12 mouse cellular contexts compared by ENCODE assay signal in the genomic region with DNA sequence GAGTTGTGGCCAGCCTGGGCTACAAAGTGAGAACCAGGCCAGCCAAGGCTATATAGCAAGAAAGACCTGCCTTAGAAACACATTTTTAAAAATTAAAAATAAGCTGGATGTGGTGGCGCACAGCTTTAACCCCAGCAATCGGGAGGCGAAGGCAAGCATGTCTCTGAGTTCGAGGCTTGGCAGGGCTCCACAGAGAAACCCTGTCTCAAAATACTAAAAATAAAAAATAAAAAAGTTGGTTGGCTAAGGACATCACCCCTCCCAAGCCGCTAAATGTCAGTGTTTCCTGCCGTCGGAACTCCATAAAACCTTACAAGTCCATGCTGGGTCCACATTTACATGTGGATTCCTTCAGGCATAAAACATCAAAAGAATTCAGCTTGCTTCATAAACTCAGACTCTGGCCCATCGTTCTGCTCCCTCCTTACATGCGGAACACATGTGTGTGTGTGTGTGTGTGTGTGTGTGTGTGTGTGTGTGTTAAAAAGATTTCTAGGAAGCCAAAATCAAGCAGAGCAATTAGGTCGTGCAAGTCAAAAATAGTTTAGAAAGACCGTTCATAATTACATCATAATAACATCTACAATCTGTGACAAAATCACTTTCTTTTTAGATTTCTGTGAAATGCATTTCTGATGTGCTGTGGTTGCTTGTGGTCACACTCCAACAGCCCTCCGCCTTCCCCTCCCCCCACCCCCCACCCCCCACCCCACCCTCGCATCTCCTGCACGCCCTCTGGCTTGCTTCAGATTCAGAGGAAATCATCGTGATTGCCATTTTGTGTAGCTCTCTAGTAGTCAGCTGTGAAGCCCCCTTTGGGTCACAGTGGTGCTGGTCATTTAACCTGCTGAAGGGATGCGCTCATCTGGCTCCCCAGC. TPM values are rescaled to one million over a fixed set of nuclear protein-coding genes. Genes with fewer than 3 reads are reported as not detected.
A peak's percentile ranks its signal among the peaks of the same experiment; 100 is the strongest.
DNase-seq lines count a peak whose midpoint lies in the region; ATAC-seq and TF ChIP-seq lines count a peak whose summit lies in the region.
"Had no signal": no experiment of that assay in that cellular context is flagged by ENCODE, and none has a peak within 500 bp of the region (broad histone marks: within the 10 kb centered on the region; RNA-seq: fewer than 3 reads in every experiment).

No protein-coding gene starts in this region.

- no peaks in the 10 kb centered on the region for H3K36me3 ChIP-seq in lung, embryonic 16.5 days (ENCODE audit: control insufficient read depth, insufficient read depth, low read length)
- no peaks in the 10 kb centered on the region for H3K36me3 ChIP-seq in limb, embryonic 10.5 days
- H3K36me3 ChIP-seq in neural tube, embryonic 15.5 days, result no peaks in the 10 kb centered on the region
- H3K36me3 ChIP-seq: G1E had no signal

- no peak overlapping the region for H3K4me2 ChIP-seq in lung, embryonic 16.5 days (ENCODE audit: low read depth, low read length)
- H3K4me2 ChIP-seq in neural tube, embryonic 15.5 days, result no peak overlapping the region

- no peak for TF ChIP-seq CTCF in embryonic fibroblast, embryonic 13.5 days (IDR thresholded peaks at IDR 0.05; ENCODE audit: borderline replicate concordance, insufficient read depth, low read length)

- H3K27me3 ChIP-seq in lung, embryonic 16.5 days (ENCODE audit: control insufficient read depth, insufficient read depth, low read depth, low read length), result no peaks in the 10 kb centered on the region
- H3K27me3 ChIP-seq in limb, embryonic 10.5 days (ENCODE audit: low read depth, poor library complexity, severe bottlenecking), result no peaks in the 10 kb centered on the region
- H3K27me3 ChIP-seq in neural tube, embryonic 15.5 days (replicated peaks), result no peaks in the 10 kb centered on the region

- peak; percentile 15; the same call in 1 of the 2 replicates for ATAC-seq in lung, embryonic 16.5 days (ENCODE audit: low read depth)
- peak; percentile 43; the same call in 1 of the 2 replicates for ATAC-seq in neural tube, embryonic 15.5 days (ENCODE audit: low FRiP score)

- H3K9ac ChIP-seq in lung, embryonic 16.5 days (ENCODE audit: low read length), result no peak overlapping the region
- 0 out of 2 replicates have a peak overlapping the region, but pooled peaks have one; percentile 3 for H3K9ac ChIP-seq in neural tube, embryonic 15.5 days (replicated peaks)

- TF ChIP-seq POLR2A in embryonic fibroblast, embryonic 13.5 days (IDR thresholded peaks at IDR 0.05; ENCODE audit: low read depth, low read length), result no peak

- H3K27ac ChIP-seq in lung, embryonic 16.5 days (ENCODE audit: low read length), result no peak overlapping the region
- peak overlapping the region; percentile 27; the same call in 1 of the 2 replicates for H3K27ac ChIP-seq in embryonic fibroblast, embryonic 13.5 days (ENCODE audit: insufficient read depth, low read length)
- peak overlapping the region; percentile 85 for H3K27ac ChIP-seq in limb, embryonic 10.5 days
- no peak overlapping the region for H3K27ac ChIP-seq in neural tube, embryonic 15.5 days (replicated peaks)

- WGBS in lung, embryonic 16.5 days, result 49% methylated on average over 14 of the region's 16 CpGs
- WGBS in limb, embryonic 10.5 days, result 55% methylated on average over 16 of the region's 16 CpGs
- WGBS in neural tube, embryonic 15.5 days, result 49% methylated on average over 16 of the region's 16 CpGs

- H3K4me3 ChIP-seq in lung, embryonic 16.5 days (ENCODE audit: low read length), result no peak overlapping the region
- no peak overlapping the region for H3K4me3 ChIP-seq in embryonic fibroblast, embryonic 13.5 days (ENCODE audit: insufficient read depth, low read length)
- H3K4me3 ChIP-seq in limb, embryonic 10.5 days, result no peak overlapping the region; the same call in 1 of the 2 replicates
- no peak overlapping the region for H3K4me3 ChIP-seq in neural tube, embryonic 15.5 days (replicated peaks)

- no peaks in the 10 kb centered on the region for H3K9me3 ChIP-seq in lung, embryonic 16.5 days (ENCODE audit: control insufficient read depth, low read length)
- no peaks in the 10 kb centered on the region for H3K9me3 ChIP-seq in limb, embryonic 10.5 days (replicated peaks)
- H3K9me3 ChIP-seq in neural tube, embryonic 15.5 days (replicated peaks), result no peaks in the 10 kb centered on the region
- H3K9me3 ChIP-seq: G1E had no signal

- H3K4me1 ChIP-seq in lung, embryonic 16.5 days (replicated peaks; ENCODE audit: control insufficient read depth, insufficient read depth, low read length), result peaks cover 5% of the 10 kb centered on the region; the same call in 1 of the 2 replicates
- peaks cover 6% of the 10 kb centered on the region for H3K4me1 ChIP-seq in embryonic fibroblast, embryonic 13.5 days (ENCODE audit: control insufficient read depth, insufficient read depth, low read length)
- H3K4me1 ChIP-seq in limb, embryonic 10.5 days, result peaks cover 20% of the 10 kb centered on the region
- peaks cover 6% of the 10 kb centered on the region; the same call in 1 of the 2 replicates for H3K4me1 ChIP-seq in neural tube, embryonic 15.5 days

- DNase-seq in lung, postnatal 25 days (ENCODE audit: low spot score), result no peak
- no peak for DNase-seq in limb, embryonic 10.5 days (ENCODE audit: low spot score)
- no peak for DNase-seq in left cerebral cortex, adult 11 months (ENCODE audit: low spot score)
- DNase-seq in adrenal gland, postnatal 10 days, result no peak
- no peak for DNase-seq in adrenal gland, adult 2 months
- DNase-seq: adrenal gland, adult 8-10 months; gastrocnemius, postnatal 14 days had no signal

RNA-seq across cellular contexts. Expression of a gene that starts 56.7 kb away (rescaled TPM):
- 1.2 and 1.4 TPM in 2 replicates for polyA plus RNA-seq in lung, embryonic 16.5 days (2015; fragmentation: Nextera tagmentation; extraction: Ambion mirVana)
- polyA plus RNA-seq in embryonic fibroblast, embryonic 13.5 days (2011; ENCODE audit: insufficient read length, low read depth, missing spikeins), result not detected in 2 replicates
- 1.1 and 1.3 TPM in 2 replicates for polyA plus RNA-seq in limb, embryonic 10.5 days (2016; fragmentation: Nextera tagmentation; extraction: Ambion mirVana)
- 0.34 TPM in 1 of 2 replicates, not detected in the other for polyA plus RNA-seq in neural tube, embryonic 15.5 days (2015; fragmentation: Nextera tagmentation; extraction: Ambion mirVana)
- 1 to 10 TPM in 1 of 2 experiments, under 1 TPM in 1; 0.48 to 1.4 TPM for total RNA-seq in adrenal gland, postnatal 10 days (2021)
- total RNA-seq in adrenal gland, adult 2 months (2021), result under 1 TPM in 1 of 2 experiments, not detected in 1; 0.07 TPM
- not detected in 2 replicates for polyA plus RNA-seq in adrenal gland, adult 2 months (2012; rRNA removed)
- total RNA-seq: gastrocnemius, postnatal 14 days; monocyte, adult 5-6 weeks had no signal
- polyA plus RNA-seq: G1E had no signal

Comparison
In these comparisons a context has a peak if more than half of its experiments do, and no peak if none do; other contexts are left out.
1. H3K27ac ChIP-seq: peak in embryonic fibroblast, embryonic 13.5 days (single experiment) and limb, embryonic 10.5 days (single experiment); none in lung, embryonic 16.5 days (single experiment) and neural tube, embryonic 15.5 days (single experiment).